Mouse (Mus musculus): ENCODE measurements at regions not wholly inside any gene's neighbourhood (a gene's known extent, or its start where the extent isn't known, plus 50 kb on each side); places are given as distances from the start of the nearest gene placed in this dataset.

DNA sequence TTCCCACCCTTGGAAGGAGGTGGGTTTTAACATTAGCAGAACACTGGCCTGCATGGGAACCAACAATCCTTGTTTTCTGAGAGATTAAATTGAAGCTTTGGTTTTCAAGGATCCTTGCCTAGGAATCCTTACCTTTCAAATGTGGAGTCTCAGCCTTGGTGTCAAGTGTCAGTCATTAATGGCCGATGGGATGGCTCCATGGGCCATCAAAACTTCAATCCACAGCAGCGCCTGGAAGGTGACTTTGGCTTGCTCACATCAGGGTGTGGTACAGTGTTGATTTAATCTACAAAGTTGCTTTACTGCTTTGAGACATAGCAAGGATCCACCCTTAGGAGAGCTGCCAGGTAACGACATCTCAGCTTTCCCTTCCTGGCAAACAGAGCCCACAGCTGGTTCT lies 318.1 kb upstream of the Igfbp3 start:
- TF ChIP-seq CTCF (IDR thresholded peaks at IDR 0.05; ENCODE audit: control insufficient read depth, insufficient read depth, insufficient read length) (no peak), USF1 (IDR thresholded peaks at IDR 0.05; ENCODE audit: low read depth) (no peak), MYOD1 (IDR thresholded peaks at IDR 0.05; ENCODE audit: control insufficient read depth, insufficient read length, low read depth) (no peak), MAX (IDR thresholded peaks at IDR 0.05) (no peak), MYOG (IDR thresholded peaks at IDR 0.05; ENCODE audit: control insufficient read depth, extremely low read depth, insufficient read length) (no peak), CEBPB (IDR thresholded peaks at IDR 0.05; ENCODE audit: low read depth) (no peak)
